14 mouse cellular contexts compared by ENCODE assay signal in the genomic region with DNA sequence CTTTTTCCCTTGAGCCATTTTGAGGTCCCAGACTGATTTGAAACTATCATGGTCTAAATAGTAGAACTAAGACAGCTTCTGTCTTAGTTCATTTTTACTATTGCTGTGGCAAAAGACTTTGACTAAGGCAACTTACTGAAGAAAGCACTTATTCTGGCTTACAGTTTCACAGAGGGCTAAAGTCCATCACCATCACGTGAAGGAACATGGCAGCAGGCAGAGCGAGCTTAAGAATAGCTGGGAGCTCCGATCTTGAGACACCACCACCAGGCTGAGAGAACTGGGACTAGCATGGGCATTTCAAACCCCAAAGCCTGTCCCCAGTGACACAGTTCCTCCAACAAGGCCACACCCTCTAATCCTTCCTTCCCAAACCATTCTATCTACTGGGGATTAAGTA.
"Had no signal": no experiment of that assay in that cellular context is flagged by ENCODE, and none has a peak within 500 bp of the region (broad histone marks: within the 10 kb centered on the region; RNA-seq: fewer than 3 reads in every experiment).

No protein-coding gene starts in this region.

- H3K4me3 ChIP-seq: limb, embryonic 15.5 days; midbrain, embryonic 10.5 days; myocyte; neural tube, embryonic 15.5 days had no signal

- H3K9me3 ChIP-seq: limb, embryonic 15.5 days; midbrain, embryonic 10.5 days; neural tube, embryonic 15.5 days had no signal

- H3K4me2 ChIP-seq: limb, embryonic 15.5 days; neural tube, embryonic 15.5 days had no signal

- H3K27me3 ChIP-seq: limb, embryonic 15.5 days; neural tube, embryonic 15.5 days had no signal

- DNase-seq: layer of hippocampus, adult 9-11 months; layer of hippocampus, postnatal 36 days; lung, adult 18-20 months; midbrain, embryonic 14.5 days; right cerebral cortex, adult 18-20 months; right cerebral cortex, postnatal 25 days; thymus, adult 18-20 months; thymus, postnatal 14 days had no signal

- H3K27ac ChIP-seq: kidney, postnatal 0 days; limb, embryonic 15.5 days; liver, embryonic 14.5 days; midbrain, embryonic 10.5 days; neural tube, embryonic 15.5 days had no signal

- H3K9ac ChIP-seq: limb, embryonic 15.5 days; liver, embryonic 14.5 days; neural tube, embryonic 15.5 days had no signal
